Mouse (Mus musculus): ENCODE measurements around the gene Kdelc1.

The Kdelc1 gene

GRCm38 (mm10) chr1:44118239-44119054 is at the start of gene Kdelc1, which contains the start of gene Bivm:
TSS of gene Kdelc1 (minus strand) at chr1:44118808.
TSS of gene Bivm (plus strand) at chr1:44118957.
- DNase-seq = peak; percentile 85

GRCm38 (mm10) chr1:44167859-44168383 is 49.3 kb upstream of the Kdelc1 start:
- no peak for DNase-seq

GRCm38 (mm10) chr1:44162389-44162788 is 43.8 kb upstream of the Kdelc1 start:
- DNase-seq = no peak

GRCm38 (mm10) chr1:44161818-44162217 is 43.2 kb upstream of the Kdelc1 start:
- no peak for DNase-seq

GRCm38 (mm10) chr1:44158317-44158716 is 39.7 kb upstream of the Kdelc1 start:
- DNase-seq = no peak

- no peak for DNase-seq
Observed at GRCm38 (mm10) chr1:44155287-44155686, 36.7 kb upstream of the Kdelc1 start.

GRCm38 (mm10) chr1:44148706-44149105 is 30.1 kb upstream of the Kdelc1 start:
- DNase-seq = no peak

GRCm38 (mm10) chr1:44147563-44148381 is 29.2 kb upstream of the Kdelc1 start, which contains the start of gene Ercc5:
TSS of gene Ercc5 (plus strand) at chr1:44147744.
- peak; percentile 85 for DNase-seq

- no peak for DNase-seq
Observed at GRCm38 (mm10) chr1:44142747-44143146, 24.1 kb upstream of the Kdelc1 start.

- DNase-seq = no peak
Observed at GRCm38 (mm10) chr1:44140232-44140631, 21.6 kb upstream of the Kdelc1 start.

- DNase-seq = no peak
Observed at GRCm38 (mm10) chr1:44129929-44130581, 11.4 kb upstream of the Kdelc1 start.

GRCm38 (mm10) chr1:44125590-44125989 is 7.0 kb upstream of the Kdelc1 start:
- no peak for DNase-seq

- no peak for DNase-seq
Observed at GRCm38 (mm10) chr1:44122256-44122655, 3.6 kb upstream of the Kdelc1 start.

GRCm38 (mm10) chr1:44120074-44120406 is 1.4 kb upstream of the Kdelc1 start:
- DNase-seq = no peak

GRCm38 (mm10) chr1:44119201-44120073 is 829 bp upstream of the Kdelc1 start:
- peak; percentile 84 for DNase-seq

- no peak for DNase-seq
Observed at GRCm38 (mm10) chr1:44117571-44117970, 1.0 kb downstream of the Kdelc1 start.

GRCm38 (mm10) chr1:44102939-44103338 is 15.7 kb downstream of the Kdelc1 start:
- no peak for DNase-seq

- peak; percentile 95 for DNase-seq
Observed at GRCm38 (mm10) chr1:44102259-44102717, 16.3 kb downstream of the Kdelc1 start, which contains the start of gene Tex30. TSS of gene Tex30 (minus strand) at chr1:44102441.

GRCm38 (mm10) chr1:44101448-44102225 is 17.0 kb downstream of the Kdelc1 start:
- peak; percentile 12 for DNase-seq

GRCm38 (mm10) chr1:44064625-44065024 is 54.0 kb downstream of the Kdelc1 start:
- peak; percentile 39 for DNase-seq

GRCm38 (mm10) chr1:44063439-44063838 is 55.2 kb downstream of the Kdelc1 start:
- no peak for DNase-seq

Data from right cerebral cortex, postnatal 25 days (tissue).